Mouse (Mus musculus) fibroblast of lung, adult 2 months (primary cell): ENCODE measurements around the gene Drd1.
A peak's percentile ranks its signal among the peaks of the same experiment; 100 is the strongest.

Experiments used
- DNase-seq: peaks from one replicate; pipeline ENCODE4 v3.0.0-alpha.2; 2011; ENCODE audit warnings: low read depth

Drd1 gene

DNA sequence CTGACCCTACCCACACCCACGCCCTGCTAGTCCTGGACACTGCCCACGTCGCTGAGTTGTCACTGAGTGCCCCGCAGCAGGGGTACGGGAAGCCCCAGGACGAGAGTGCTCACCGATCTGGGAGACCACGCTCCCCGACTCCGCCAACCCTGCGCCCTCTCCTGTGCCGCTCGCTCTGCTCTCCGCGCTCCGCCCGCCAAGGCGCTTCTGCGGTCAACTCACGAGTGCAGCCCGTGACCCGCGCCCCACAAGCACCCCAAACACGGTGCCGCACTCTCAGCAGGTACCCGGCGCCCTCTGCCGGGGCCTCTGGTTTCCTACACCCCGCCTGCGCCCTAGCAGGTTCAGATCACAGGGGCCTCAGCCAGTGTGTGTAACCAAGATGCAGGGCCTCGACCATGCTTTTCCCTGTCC lies at the start of gene Drd1:
Gene Drd1 (minus strand): TSS at position 258 of the 414 bp plus-strand sequence.
- DNase-seq: no peak

DNA sequence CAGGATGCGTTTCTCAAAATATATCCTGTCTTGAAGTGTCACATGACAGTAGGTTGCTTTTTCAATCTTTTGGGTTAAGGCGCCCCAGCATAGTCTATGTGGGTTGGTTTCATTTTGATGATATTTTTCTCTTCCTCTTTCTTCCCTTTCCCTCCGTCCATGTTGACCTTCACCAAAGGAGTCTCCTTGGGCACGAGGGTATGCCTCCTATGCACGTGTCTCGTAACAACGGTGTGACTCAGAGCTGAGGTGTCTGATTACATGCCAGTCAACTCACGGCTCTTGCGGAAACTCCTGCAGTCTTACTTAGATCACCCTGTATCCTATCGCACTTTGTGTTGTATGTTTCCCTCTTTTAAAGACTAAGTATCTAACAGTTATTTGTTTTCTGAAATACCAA lies 48.4 kb upstream of the Drd1 start:
- no peak for DNase-seq

DNA sequence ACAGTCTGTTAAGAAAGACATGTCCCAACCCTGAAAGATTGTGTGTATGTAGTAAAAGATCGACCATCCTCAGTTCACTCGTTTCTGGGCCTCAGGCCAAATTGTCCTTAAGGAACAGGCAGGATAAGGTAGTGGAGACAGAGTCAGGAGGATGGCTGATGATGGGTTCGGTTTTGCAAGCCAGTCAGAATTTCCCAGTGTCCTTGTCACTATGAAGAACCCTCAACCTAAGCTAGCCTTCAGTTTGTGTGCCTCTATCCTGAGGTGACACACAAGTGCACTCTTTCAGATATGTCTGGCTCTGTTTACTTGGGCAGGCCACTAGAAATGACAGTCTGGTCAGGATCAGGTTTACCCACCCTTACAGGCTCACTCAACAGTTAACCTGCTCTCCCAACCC lies 47.8 kb upstream of the Drd1 start:
- DNase-seq: no peak

DNA sequence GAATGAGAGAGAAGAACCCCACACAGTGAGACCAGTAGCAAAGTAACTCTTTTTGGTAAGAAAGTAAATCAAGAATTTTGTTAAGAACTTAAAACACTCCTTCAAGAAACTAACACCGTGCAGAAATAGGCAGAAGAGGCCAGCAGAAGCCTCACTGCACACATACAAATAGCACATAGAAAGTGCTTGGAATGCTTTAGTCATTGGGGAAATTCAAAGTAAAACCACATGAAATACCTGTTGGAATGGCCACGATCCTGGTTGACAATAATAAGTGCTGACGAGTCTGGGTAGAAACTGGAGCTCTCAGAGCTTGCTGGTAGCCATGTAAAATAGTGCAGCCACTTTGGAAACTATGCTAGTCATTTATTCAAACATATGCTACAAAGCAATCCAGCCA lies 46.6 kb upstream of the Drd1 start:
- peak; percentile 9 for DNase-seq

DNA sequence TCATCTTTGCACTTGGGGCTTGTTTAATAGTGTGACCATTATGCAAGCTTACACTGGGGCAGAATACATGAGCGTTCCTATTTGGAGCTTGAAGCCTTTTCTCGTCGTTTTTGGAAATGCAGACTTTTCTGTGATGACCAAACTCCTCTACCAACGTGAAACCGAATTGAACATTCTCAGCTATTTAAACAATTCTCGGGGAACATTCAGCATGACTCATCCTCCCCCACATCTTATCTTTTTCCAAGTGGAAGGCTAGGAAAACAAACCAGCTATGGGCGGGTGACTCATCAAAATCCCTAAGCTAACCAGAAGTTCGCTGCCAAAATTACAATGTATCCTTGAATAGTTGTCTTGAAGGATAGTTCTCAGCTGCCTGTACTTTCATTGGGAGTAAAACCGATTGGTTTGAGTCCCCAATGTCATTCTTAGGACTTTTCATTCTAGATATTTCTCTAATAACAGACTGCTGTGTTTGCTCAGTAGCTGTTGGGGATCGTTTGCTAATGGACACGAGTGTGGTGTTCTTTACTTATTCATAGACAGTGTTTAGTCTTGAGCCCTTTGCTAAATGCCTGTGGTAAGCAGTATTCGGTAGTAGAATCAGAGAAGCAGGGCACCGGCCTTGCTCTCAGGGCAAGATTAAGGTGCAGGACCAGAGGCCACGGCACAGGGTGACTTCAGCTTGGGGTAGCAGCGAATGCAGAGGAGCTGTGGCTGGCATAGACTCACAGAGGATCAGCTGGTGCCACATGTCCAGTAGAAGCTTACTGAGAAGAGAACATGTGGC lies 45.7 kb upstream of the Drd1 start:
- DNase-seq: peak; percentile 82

DNA sequence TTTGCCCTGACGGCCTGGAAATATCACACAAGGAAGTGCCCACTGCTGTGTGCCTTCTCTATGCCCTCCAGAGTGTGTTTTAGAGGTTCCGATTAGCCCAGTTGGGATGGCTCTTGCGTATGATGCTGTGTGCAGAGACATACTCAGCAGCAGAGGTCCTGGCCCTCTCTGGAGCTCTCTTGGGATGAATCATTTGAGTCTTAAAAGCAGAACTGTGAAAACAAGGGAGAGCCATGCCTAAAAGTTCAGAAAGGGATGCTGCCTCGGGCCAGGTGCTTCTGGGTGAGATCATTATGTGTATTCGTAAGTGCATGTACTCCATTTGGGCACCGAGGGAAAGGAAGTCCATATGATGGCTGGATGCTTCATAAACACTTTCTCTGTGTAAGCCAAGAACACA lies 42.3 kb upstream of the Drd1 start:
- no peak for DNase-seq

DNA sequence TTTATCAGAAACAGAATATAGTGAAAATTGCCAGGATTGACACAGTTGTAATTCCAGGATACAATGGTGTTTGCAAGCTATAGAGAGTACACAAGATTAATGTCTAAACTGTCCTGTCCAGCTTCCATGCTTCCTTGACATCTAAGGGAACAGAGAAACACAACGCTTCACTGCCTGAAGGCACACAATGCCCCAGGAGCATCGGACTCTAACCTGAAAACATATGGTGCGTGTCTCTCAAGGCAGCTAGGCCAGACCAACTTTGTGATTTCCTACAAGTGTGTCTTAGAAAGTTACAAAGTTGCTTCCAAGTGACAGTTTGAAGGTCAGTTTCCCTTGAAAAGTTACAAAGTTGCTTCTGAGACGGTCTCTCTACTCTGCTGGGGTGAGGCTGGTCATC lies 41.7 kb upstream of the Drd1 start:
- no peak for DNase-seq

DNA sequence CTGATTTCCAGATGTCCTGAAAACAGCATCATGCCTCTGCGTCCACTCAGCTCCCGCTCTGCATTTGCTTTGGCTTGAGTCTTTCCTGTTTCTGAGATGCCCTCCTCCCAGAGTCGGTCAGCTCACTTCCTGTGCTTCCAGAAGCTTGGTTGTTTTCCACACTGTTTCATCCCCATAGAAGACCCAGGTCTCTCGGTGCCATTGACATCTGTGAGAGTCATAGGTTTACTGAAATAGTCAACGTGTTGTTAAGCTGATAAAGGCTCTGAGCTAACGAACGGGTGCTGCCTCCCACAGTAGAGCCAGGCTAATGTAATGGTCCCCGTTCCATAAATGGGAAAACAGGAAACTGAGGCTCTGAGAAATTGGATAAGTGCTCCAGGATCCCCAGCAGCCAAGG lies 40.2 kb upstream of the Drd1 start:
- no peak for DNase-seq

DNA sequence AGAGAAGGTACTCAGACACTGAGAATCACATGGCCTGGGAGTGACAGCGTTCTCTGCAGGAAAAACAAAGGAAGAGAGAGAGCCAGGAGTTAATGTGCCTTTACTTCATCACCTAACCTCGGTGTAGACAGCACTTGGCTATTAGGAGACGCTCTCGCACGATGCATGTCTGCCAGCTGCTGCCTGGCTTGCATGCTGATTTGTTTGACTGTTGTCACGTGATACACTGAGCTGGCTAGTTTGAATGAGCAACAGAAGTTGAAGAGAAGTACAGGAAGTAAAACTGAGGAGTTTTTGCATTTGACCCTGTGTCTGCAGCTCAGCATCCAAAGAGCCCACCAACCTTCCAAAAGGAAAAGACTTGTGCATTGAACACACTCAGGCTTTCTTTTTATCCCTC lies 39.5 kb upstream of the Drd1 start:
- no peak for DNase-seq

DNA sequence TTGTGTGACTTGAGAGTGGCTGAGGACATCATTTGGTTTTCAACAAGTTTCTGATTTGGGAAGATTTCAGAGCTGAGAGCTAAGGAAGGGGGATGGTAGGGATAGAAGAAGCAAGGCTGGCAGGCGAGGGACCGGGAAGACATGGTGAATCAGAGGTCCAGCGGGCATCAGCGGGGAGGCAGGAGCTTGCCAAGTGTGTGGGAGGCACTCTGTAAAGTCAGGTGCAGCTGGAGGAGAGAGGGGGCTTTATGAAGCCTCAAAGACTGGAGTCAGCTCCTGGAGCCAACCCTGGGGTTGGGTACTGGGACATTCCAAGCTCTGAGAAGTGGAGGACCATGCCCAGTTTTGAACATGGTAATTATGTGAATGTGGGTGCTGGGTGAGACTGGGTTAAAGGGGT lies 38.8 kb upstream of the Drd1 start:
- DNase-seq: no peak

DNA sequence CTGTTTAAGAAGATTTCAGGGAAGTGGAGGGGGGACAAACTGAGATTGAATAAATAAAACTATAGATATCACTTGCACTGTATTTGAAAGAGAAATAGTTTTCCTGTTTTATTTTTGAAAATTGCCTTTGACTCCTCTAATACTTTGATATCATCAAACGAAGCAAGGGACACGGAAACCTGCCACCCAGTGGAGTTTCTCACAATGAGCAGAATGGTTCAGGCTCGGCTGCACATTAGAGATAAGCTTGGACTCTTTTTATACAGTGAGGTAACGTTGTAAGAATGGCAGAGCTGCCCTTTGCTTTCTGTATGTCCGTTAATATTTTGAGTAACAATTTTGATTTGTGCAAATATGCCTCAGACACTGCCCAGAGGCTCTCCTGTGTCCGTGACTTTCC lies 36.2 kb upstream of the Drd1 start:
- DNase-seq: no peak

DNA sequence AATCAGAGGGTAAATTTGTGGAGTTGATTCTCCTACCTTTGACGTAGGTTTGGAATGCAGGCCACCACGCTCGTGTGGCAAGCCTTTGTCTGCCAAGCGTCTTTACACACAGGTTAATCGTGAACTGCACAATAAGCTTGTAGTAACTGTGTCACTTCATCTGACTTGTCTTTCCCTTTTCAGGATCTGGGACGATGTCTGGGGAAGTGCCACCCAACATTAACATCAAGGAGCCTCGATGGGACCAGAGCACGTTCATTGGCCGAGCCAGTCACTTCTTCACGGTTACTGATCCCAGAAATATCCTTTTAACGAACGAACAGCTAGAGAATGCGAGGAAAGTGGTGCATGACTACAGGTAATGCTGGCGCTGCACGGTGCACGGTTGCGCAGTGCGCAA lies 29.8 kb upstream of the Drd1 start:
- no peak for DNase-seq

DNA sequence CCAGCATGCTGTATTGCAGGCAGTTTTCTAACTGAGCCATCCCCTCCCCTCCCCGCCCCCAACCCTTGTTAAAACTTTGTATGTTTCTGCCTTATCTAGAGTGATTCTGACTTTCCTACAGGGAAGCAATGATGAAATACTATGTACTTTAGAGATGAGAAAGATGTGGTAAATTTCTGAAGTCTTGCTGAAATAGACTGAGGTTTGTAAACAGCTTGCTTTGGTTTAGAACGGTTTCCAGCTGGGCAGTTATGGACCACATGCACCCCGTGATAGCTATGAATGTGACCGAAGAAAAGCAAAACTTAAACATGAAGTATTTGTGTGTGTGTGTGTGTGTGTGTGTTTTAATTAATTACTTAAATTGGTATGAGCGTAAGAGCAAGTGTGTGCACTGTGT lies 29.3 kb upstream of the Drd1 start:
- no peak for DNase-seq

DNA sequence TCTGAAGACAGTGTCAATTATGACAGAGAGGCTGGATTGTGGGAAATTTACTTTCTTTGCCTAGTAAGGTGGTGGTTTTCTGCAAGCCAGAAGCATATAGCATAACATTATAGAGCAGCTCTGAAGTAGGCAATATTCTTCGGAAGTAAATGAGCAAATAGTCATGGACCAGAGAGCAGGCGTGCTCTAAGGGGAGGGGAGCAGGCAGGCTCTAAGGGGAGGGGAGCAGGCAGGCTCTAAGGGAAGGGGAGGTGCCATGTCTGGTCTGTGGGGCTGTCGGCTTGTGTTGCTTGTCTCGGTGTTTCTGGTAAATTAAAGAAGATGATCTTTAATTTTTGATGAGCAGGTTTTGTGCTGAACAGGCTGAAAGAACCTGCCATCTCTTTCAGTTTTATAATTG lies 28.7 kb upstream of the Drd1 start:
- no peak for DNase-seq

DNA sequence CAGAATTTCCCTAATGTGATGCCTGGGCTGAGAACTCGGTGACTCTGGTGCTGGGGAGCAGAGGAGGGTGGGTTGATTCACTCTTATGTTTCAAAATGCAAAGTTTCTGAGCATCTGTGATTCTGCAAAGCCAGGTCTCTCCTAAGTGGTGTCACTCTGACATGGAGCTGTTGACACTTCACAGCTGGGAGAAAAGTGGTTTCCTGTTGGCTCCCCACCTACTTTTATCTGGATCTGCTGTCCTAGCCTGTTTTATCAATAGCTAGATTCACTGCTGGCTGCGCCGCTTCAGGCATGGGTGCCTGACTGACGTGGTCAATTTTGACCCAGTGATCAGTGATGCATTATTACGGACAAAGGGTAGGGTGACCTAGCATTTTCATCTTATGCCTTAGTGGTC lies 27.4 kb upstream of the Drd1 start:
- no peak for DNase-seq

DNA sequence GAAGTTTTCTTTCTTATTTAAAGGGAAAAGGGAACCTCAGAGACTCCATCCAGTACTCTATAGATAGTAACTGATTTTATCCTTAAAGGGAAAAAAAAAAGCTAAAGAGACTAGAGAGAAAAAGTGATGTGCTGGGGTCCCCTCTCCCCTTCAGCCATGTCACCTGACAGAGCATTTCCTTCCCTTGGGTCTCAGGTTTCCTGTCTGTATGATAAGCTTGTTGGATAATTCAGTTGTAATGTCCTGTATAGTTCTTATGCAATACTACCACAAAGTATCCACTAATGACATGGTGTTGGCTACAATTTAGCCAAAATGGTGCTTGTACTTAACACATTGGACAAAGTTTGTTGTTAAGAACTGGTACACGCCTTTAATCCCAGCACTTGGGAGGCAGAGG lies 25.3 kb upstream of the Drd1 start:
- no peak for DNase-seq

DNA sequence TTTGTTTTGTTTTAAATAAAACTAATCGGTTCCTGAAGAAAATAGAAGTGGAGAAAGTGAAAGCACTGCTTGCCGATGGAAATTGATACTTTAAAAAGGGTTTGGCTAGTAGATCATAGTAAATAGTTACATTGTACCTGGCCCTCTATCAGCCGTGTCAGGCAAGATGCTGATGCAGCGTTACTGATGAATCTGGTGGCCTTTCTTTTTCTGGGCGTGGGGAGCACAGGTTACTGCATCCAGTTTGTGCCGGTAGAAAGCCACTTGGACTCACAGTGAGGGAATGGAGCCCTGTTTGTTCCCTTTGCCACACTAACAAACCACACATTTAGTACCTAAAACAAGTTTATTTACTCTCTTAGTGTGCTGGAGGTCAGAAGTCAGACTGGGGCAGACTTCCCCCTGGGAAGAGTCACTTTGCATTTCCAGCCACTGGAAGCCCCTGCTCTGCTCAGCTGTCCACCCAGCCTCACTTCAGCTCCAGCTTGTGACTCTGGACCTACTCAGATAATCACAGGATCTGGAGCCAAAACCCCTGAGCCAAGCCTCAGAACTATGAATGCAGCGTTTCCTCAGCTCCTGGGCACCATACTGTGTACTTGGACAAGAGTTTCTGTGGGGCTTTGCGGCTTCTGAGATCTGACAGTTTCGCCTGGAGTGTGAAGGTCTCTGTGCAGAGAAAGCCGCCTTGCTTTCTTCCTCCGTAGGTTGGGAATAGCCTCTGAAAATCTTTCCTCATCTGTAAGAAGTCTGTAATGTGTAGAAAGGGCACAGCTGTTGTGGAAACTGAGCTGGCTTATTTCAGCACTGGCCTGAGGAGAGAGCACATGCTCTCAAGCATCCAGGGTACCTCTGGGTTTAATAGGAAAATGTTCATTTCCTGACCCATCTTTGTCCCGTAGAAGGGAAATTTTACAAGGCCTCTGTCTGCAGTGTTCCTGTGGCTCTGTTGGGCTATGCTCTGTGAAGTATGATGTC lies 24.6 kb upstream of the Drd1 start:
- DNase-seq: no peak

DNA sequence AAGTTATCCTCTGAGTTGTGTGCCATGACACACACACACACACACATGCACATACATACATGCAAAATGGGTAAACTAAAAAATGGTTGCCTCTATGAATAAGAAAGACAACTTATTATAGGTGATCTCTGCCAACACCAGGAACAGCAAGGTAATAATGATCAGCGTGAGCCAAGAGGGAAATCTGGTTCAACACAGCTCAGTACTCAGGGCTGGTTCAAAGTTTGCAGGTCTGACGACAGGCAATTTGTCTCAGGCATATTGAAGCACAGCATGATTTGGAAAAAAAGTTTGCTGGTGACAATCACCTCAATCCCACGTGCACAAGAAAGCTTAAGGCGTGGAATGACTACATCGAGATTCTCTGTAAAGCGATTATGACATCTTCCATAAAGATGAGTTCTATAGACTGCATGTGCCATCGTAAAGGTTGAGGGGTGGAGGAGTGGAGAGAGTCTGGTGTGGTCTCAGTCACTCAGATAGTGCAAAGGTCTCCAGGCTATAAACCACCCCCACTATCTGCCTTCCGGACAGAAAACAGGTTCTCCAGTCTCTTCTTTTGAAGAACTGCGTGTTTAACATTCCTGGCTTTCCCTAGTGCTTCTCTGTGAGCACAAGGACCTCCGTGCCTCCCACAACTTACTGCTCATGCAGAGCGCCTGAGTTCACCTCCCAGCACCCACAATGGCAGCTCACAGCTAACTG lies 22.1 kb upstream of the Drd1 start:
- DNase-seq: no peak

DNA sequence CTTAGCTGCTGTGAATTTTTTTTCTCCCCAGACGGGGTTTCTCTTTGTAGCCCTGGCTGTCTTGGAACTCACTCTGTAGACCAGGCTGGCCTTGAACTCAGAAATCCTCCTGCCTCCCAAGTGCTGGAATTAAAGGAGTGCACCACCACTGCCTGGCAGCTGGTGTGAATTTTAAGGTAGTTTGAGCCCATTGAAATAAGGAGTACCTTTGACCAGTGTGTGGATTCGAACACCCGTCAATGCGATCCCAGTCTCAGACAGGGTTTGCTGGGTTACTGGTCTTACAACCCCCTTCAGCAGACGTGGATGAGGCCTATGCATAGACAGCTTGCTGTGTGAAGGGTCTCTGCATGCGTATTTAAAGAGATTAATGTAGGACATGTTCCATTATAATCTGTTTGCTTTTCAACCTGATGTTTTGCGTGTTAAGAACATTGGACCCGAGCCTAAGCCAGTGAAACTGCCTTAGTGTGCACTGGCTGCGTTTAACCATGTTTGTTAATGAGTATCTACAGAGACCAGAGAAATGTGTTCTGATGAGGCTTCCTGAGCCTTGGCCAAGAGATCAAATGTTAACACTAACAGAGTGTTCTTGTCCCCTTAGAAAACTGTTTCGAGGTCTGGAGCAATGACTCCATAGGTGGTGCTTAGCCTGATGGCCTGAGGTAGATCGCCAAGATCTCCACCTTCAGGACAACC lies 21.4 kb upstream of the Drd1 start:
- DNase-seq: no peak

DNA sequence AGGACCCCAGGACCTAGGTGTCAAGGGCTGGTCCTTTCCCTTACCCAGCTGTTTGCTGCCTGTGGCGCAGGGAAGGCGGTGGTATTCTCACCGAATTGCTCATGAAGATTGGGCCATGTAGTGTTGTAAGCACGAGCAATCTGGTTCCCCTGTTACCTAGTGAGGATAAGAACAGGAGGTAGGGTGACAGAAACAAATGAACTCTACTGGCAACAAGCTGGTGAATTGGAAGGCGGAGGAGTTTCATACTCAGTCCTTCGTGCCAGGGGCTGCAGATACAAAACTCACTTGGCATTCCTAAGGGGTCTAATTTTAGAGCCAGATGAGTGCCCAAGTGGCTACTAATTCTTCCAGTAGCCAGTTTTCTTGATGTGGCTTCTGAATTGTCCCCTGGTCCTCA lies 20.5 kb upstream of the Drd1 start:
- DNase-seq: no peak

DNA sequence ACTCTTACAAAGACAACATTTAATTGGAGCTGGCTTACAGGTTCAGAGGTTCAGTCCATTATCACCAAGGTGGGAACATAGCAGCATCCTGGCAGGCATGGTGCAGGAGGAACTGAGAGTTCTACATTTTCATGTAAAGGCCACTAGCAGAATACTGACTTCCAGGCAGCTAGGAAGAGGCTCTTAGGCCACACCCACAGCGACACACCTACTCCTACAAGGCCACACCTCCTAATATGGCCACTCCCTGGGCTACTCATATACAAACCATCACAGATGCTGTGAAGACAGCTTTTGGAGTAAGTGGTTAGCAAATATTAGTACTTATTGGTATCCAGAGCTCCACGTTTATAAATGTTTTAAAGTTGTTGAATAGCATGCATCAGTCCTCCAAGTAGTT lies 19.9 kb upstream of the Drd1 start:
- DNase-seq: no peak

DNA sequence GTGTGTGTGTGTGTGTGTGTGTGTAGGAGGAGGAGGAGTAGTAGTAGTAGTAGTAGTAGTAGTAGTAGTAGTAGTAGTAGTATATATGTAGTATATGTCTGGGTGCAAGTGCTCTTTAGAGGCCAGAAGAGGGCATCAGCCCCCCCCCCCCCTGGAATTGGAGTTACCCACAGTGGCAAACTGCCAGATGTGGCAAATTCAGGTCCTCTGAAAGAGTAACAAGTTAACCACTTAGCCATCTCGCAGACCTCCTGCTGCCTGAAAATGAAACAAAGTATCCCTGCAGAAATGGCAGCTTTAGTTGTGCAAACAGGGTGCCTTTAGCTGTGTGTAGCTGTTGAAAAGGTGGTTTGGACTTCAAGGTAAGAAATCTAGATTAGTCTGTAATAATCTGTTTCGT lies 18.0 kb upstream of the Drd1 start:
- no peak for DNase-seq
